Mouse (Mus musculus) embryonic facial prominence, embryonic 12.5 days (tissue): ENCODE results near the gene Sema7a. TPM values are rescaled to one million over a fixed set of nuclear protein-coding genes. Genes with fewer than 3 reads are reported as not detected.

Experiments
- ATAC-seq: fragments of 200-750 bp; cut with Nextera tagmentation; 2 replicates; pipeline ENCODE4 v1.8.0; 2017; ENCODE audit not compliant: insufficient number of reproducible peaks, insufficient read depth, low FRiP score, low TSS enrichment
- H3K27ac ChIP-seq: fragments of 300-500 bp; sonication (generic); 2 replicates; pipeline ENCODE4 v1.5.1; 2016; ENCODE audit warnings: mild to moderate bottlenecking
- H3K27me3 ChIP-seq: fragments of 300-500 bp; sonication (generic); 2 replicates; pipeline ENCODE4 v1.6.1; 2016; ENCODE audit warnings: mild to moderate bottlenecking, moderate library complexity
- H3K36me3 ChIP-seq: fragments of 300-500 bp; sonication (generic); 2 replicates; pipeline ENCODE4 v1.6.1; 2016; ENCODE audit warnings: mild to moderate bottlenecking
- H3K4me1 ChIP-seq: fragments of 300-500 bp; sonication (generic); 2 replicates; pipeline ENCODE4 v1.6.1; 2016
- H3K4me2 ChIP-seq: fragments of 300-500 bp; sonication (generic); replicated peaks from 2 replicates; pipeline ENCODE4 v1.6.1; 2016; ENCODE audit warnings: mild to moderate bottlenecking, moderate library complexity
- H3K4me3 ChIP-seq: fragments of 300-500 bp; sonication (generic); 2 replicates; pipeline ENCODE4 v1.5.1; 2016; ENCODE audit warnings: mild to moderate bottlenecking
- H3K9ac ChIP-seq: fragments of 300-500 bp; sonication (generic); 2 replicates; pipeline ENCODE4 v1.6.1; 2016; ENCODE audit warnings: mild to moderate bottlenecking, moderate library complexity
- H3K9me3 ChIP-seq: fragments of 300-500 bp; sonication (generic); 2 replicates; pipeline ENCODE4 v1.6.1; 2016; ENCODE audit warnings: mild to moderate bottlenecking, moderate library complexity
- WGBS: fragments of 180-500 bp; shearing (Covaris S2); methylation state at CpG from one replicate; pipeline ENCODE4 v1.1.7; 2016; 5-methylcytosine and 5-hydroxymethylcytosine counted together
- polyA plus RNA-seq: library from polyadenylated mRNA; unstranded; fragments of >200 nt; fragmentation: Nextera tagmentation; extraction: Ambion mirVana; gene quantifications from 2 replicates; pipeline ENCODE4 v1.2.1, GENCODE M21; 2016

Sema7a gene
- polyA plus RNA-seq, result 0.45 and 0.62 TPM in 2 replicates

DNA sequence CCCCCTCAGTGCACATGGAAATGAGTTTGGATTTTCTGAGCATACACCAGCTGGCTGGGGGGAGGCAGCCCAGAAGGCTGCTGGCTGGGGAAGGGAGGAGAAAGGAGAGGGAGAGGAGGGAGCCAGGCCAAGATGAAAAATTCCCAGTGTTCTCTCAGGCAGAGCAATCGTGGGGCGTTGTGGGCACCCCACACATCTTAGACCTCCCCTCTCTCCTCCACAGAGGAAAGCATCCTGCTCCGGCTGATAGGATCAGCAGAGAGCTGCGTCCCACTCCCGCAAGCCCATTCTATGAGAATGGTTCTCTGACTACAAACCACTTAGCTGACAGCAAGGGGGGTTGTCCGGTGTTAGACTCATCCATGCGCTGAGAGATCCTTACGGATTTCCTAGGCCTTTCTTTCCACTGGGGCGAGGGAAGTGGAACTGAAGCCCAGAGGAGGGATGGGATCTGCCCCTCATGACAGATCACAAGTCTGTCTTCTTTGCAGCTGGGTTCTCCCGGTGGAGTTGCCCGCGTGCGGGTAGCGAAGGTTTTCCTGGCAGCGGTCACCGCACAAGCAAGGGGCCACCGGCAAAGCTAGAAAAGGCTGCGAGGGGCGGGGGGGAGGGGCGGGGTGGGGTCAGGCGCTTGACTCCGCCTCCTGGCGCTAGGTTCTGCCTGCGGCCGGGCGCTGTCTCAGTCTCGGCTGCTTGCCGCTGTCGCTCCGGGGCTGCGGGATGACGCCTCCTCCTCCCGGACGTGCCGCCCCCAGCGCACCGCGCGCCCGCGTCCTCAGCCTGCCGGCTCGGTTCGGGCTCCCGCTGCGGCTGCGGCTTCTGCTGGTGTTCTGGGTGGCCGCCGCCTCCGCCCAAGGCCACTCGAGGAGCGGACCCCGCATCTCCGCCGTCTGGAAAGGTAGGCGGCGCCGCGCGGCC lies at the start of gene Sema7a:
Gene Sema7a, plus strand, starts transcription at position 682 of the 918 bp plus-strand sequence.
- ATAC-seq, result 0 out of 2 replicates have a peak, but pooled peaks have one; percentile 67
- peaks cover 15% of the 10 kb centered on the region for H3K4me1 ChIP-seq
- no peaks in the 10 kb centered on the region for H3K36me3 ChIP-seq
- H3K4me3 ChIP-seq, result peak within 1 kb of the TSS; percentile 75
- peaks cover 54% of the 10 kb centered on the region for H3K27me3 ChIP-seq
- peak within 1 kb of the TSS; percentile 73 for H3K9ac ChIP-seq
- WGBS, result 2% methylated on average over 48 of the region's 60 CpGs
- H3K27ac ChIP-seq, result 0 out of 2 replicates have a peak within 1 kb of the TSS, but pooled peaks have one; percentile 43
- H3K4me2 ChIP-seq, result peak within 1 kb of the TSS; percentile 97
- no peaks in the 10 kb centered on the region for H3K9me3 ChIP-seq

DNA sequence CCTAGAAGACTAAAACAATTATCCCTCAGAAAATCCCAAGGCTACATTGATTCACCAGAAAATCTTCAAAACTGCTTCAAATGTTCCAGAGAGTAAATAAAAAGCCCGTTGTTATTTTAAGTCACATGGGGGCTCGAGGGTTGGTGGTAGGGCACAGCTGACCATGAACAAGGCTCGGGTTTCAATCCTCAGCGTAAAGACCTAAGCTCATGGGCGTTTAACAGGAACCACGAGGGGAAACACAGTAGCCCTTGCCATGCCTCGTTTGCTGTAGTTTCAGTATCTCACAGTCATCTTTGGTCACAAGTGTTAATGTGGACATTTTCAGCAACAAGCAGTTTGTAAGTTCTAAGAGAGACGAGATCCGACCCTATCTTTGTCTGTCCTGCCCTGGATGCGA lies 39.4 kb upstream of the Sema7a start:
- Histone ChIP-seq H3K27me3 (no peaks in the 10 kb centered on the region), H3K9me3 (no peaks in the 10 kb centered on the region), H3K4me2 (no peak overlapping the region), H3K9ac (no peak overlapping the region), H3K4me3 (no peak overlapping the region), H3K27ac (no peak overlapping the region), H3K36me3 (no peaks in the 10 kb centered on the region), H3K4me1 (peaks cover 7% of the 10 kb centered on the region; the same call in 1 of the 2 replicates)
- no peak for ATAC-seq
- WGBS, result 32% methylated on average over 10 of the region's 10 CpGs

DNA sequence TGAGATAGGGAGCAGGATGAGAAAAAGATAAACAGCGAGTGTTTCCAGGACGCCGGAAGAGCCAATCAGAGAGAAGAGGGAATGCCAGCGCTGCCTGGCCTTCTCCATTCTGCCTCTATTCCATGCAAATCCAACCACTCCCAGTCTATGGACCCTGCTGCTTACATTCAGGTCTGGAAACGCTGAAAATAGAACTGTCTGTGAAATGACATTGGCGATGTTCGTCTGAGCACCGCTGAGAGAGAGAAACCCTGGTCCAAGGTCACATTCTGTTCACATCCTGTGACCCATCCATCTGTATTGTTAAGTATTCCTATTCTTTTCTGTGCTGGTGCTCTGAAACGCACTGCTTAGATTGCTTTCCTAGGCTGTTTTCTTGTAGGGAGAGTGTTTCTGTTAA lies 38.7 kb upstream of the Sema7a start:
- ATAC-seq, result no peak
- Histone ChIP-seq H3K4me2 (no peak overlapping the region), H3K9ac (no peak overlapping the region), H3K27ac (no peak overlapping the region), H3K4me1 (peaks cover 7% of the 10 kb centered on the region; the same call in 1 of the 2 replicates), H3K4me3 (no peak overlapping the region), H3K27me3 (no peaks in the 10 kb centered on the region), H3K9me3 (no peaks in the 10 kb centered on the region), H3K36me3 (no peaks in the 10 kb centered on the region)
- WGBS, result 42% methylated on average over 9 of the region's 9 CpGs

DNA sequence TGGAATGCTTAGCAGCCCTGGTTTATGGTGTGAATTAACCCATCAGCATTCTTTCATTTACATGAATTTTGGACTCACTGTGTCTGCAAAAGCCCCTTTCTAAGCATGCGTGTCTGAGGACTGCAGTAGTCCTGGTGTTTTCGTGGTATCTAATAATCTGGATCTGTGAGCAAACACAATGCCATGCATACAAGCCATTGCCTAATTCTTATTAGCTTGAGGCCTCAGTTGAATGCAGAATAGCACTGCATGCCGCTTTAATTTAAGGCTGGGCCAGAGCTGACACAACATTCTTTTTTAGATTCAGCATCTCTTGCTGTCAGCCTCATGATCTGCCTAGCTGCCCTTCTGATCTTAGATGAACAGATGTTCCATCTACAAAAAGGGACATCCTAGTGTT lies 38.3 kb upstream of the Sema7a start:
- 71% methylated on average over 3 of the region's 3 CpGs for WGBS
- ATAC-seq, result no peak
- Histone ChIP-seq H3K4me3 (no peak overlapping the region), H3K4me2 (no peak overlapping the region), H3K4me1 (peaks cover 7% of the 10 kb centered on the region; the same call in 1 of the 2 replicates), H3K27me3 (no peaks in the 10 kb centered on the region), H3K9me3 (no peaks in the 10 kb centered on the region), H3K9ac (no peak overlapping the region), H3K27ac (no peak overlapping the region), H3K36me3 (no peaks in the 10 kb centered on the region)

DNA sequence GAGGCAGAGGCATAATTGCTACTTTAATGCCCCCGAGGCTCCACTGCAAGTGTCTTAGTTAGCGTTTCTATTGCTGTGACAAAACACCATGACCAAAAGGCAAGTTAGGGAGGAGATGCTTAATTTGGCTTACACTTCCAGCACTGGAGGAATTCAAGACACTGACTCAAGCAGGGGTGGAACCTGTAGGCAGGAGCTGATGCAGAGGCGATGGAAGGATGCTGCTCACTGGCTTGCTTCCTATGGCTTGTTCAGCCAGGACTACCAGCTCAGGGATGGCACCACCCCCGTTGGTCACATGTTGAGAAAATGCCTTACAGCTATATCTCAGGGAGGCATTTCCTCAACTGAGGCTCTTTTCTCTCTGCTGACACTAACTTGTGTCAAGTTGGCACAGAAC lies 37.8 kb upstream of the Sema7a start:
- H3K36me3 ChIP-seq, result no peaks in the 10 kb centered on the region
- H3K9ac ChIP-seq, result no peak overlapping the region
- 64% methylated on average over 4 of the region's 4 CpGs for WGBS
- no peaks in the 10 kb centered on the region for H3K9me3 ChIP-seq
- H3K4me3 ChIP-seq, result no peak overlapping the region
- no peak overlapping the region for H3K4me2 ChIP-seq
- H3K27me3 ChIP-seq, result no peaks in the 10 kb centered on the region
- H3K27ac ChIP-seq, result no peak overlapping the region
- peaks cover 7% of the 10 kb centered on the region; the same call in 1 of the 2 replicates for H3K4me1 ChIP-seq
- ATAC-seq, result no peak

DNA sequence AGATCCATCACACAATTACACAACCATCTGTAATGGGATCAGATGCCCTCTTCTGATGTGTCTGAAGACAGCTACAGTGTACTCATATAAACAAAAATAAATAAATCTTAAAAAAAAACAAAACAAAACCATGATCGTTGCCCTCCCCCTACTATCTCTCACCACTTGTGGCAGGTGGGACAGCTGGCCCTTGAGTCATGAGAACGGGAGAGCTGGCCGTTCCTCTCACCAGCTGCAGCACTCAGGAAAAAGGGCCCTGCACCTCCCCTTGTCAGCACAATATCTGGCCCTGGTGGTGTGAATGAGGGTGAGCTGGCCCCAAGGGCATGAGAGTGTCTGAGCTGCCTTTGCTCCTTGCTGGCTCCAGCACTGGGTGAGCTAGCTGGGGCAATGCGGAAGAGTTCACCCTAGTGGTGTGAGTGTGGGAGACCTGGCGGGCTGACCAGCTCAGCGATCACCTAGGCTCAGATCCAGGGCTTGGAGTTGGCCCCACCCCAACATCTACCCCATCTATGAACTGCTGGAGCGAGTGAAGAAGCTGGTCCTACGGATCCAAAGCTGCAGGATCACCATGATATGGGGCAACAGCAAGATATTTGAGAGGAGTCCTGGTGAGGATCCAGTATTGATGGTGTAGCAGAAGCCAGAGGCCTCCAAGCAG lies 36.2 kb upstream of the Sema7a start:
- H3K9ac ChIP-seq, result no peak overlapping the region
- peaks cover 7% of the 10 kb centered on the region; the same call in 1 of the 2 replicates for H3K4me1 ChIP-seq
- H3K4me2 ChIP-seq, result no peak overlapping the region
- no peaks in the 10 kb centered on the region for H3K36me3 ChIP-seq
- no peak overlapping the region for H3K27ac ChIP-seq
- H3K4me3 ChIP-seq, result no peak overlapping the region
- WGBS, result 69% methylated on average over 8 of the region's 8 CpGs
- no peaks in the 10 kb centered on the region for H3K27me3 ChIP-seq
- ATAC-seq, result no peak
- H3K9me3 ChIP-seq, result no peaks in the 10 kb centered on the region

DNA sequence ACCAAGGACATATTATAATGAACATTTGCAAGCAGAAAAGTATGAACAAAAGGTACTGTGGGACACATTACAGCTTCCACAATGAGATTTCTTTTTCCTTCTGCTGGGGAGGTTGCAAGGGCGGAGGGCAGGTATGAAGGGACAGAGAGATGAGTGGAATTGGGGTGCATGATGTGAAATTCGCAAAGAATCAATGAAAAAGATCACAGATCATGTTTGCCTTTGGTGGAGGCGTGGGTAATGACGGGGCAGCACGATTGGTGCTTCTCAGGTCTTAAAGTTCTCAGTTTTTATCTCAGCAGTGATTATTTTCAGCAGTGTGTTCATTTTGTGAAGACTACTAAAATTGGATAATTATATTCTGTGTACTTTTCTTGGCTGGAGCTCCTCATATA lies 35.7 kb upstream of the Sema7a start:
- WGBS, result 81% methylated on average over 5 of the region's 5 CpGs
- no peak overlapping the region for H3K27ac ChIP-seq

DNA sequence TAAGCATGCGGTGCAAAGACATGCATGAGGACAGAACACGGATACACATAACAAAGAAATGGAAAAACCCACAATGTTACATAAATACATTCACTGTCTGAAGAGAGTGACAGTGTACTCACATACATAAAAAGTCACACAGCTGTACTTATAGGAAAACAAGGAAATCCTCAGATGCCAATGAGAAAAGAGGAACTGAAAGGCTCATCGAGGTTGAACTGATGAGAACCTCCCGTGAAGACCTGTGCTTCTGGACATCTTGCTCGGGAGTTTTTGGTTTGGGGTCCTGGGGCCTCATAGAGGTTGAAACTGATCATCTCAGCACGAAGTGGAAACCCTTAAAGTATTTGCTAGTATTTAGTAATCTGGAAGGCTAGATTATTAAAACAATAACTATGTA lies 32.7 kb upstream of the Sema7a start:
- no peak overlapping the region for H3K27ac ChIP-seq

More for the DNA sequence above, 35.7 kb upstream of the Sema7a start:
- ATAC-seq, result no peak
- Histone ChIP-seq H3K4me1 (peaks cover 7% of the 10 kb centered on the region; the same call in 1 of the 2 replicates), H3K27me3 (no peaks in the 10 kb centered on the region), H3K9ac (no peak overlapping the region), H3K4me2 (no peak overlapping the region), H3K9me3 (no peaks in the 10 kb centered on the region), H3K4me3 (no peak overlapping the region), H3K36me3 (no peaks in the 10 kb centered on the region)

DNA sequence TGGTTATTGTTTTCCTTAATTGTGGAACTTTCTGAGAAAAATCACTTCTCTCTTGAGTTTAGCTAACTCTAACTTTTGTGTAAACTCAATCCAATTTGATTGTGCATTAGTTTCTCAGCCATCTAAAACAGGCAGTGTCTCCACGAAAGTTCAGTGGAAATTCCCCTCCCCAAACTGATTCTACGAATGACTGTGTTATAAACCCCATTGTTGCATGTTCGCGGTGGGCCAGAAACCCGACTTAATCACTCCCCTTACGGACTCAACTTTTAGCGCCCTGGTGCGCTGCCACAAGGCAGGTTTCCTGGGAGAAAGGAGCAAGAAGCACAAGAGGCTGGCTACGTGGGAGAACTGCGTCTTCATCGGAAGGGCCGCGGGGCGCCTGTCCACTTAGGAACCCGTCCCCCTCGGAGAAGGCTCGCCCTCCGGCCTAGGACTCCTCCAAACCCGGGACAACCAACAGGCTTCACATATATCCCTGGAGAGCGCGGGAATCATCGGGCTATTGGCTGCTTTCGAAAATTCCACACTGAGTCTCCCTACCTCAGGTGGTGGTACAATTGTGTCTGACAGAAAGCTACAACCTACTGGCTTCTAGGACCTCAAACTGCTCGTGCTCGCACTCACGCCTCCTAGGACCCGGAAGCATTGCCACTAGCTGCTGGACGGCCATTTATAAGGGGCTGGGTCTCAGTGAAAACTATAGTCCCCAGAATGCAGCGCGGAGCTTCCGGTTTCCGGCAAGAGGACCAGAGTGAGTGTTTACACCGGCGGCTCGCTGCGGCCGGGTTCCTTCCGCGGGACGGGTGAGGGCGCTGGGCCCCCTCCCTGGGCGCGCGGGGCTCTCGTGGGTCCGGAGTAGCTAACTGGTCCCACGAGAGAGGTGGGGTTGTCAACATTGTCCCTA lies 29.4 kb upstream of the Sema7a start, which contains the start of gene Ubl7:
Gene Ubl7, plus strand, starts transcription at position 726 of the 907 bp plus-strand sequence.
- Histone ChIP-seq H3K27ac (peak within 1 kb of the TSS; percentile 85), H3K36me3 (0 out of 2 replicates have a peak, but pooled peaks cover 6% of the 10 kb centered on the region), H3K4me1 (peaks cover 8% of the 10 kb centered on the region; the same call in 1 of the 2 replicates), H3K9me3 (no peaks in the 10 kb centered on the region), H3K9ac (peak within 1 kb of the TSS; percentile 74), H3K4me2 (peak within 1 kb of the TSS; percentile 80), H3K27me3 (no peaks in the 10 kb centered on the region), H3K4me3 (peak within 1 kb of the TSS; percentile 71)
- WGBS, result 1% methylated on average over 47 of the region's 47 CpGs
- ATAC-seq, result peak; percentile 91

More for the DNA sequence above, 32.7 kb upstream of the Sema7a start:
- Histone ChIP-seq H3K9ac (no peak overlapping the region), H3K4me2 (no peak overlapping the region), H3K27me3 (no peaks in the 10 kb centered on the region), H3K4me1 (peaks cover 8% of the 10 kb centered on the region; the same call in 1 of the 2 replicates), H3K4me3 (no peak overlapping the region), H3K9me3 (no peaks in the 10 kb centered on the region), H3K36me3 (no peaks in the 10 kb centered on the region)
- no peak for ATAC-seq
- WGBS, result 77% methylated on average over 6 of the region's 6 CpGs

DNA sequence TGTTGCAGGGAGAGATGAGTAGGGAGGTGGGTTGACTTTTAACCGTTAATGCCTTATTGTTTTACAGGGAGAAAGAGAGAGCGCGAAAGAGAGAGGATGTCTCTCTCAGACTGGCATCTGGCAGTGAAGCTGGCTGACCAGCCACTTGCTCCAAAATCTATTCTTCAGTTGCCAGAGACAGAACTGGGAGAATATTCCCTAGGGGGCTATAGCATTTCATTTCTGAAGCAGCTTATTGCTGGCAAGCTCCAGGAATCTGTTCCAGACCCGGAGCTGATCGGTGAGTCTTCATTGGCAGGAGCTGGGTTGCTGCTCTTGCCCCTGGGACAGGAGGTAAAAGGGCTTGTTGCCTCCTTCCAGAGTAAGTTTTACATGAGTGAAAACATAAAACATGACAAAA lies 27.3 kb upstream of the Sema7a start:
- no peaks in the 10 kb centered on the region for H3K9me3 ChIP-seq
- peaks cover 8% of the 10 kb centered on the region; the same call in 1 of the 2 replicates for H3K4me1 ChIP-seq
- no peak overlapping the region for H3K4me3 ChIP-seq
- no peak overlapping the region for H3K4me2 ChIP-seq
- H3K27me3 ChIP-seq, result no peaks in the 10 kb centered on the region
- WGBS, result 69% methylated on average over 5 of the region's 5 CpGs
- no peak for ATAC-seq
- peaks cover 9% of the 10 kb centered on the region; the same call in 1 of the 2 replicates for H3K36me3 ChIP-seq
- no peak overlapping the region for H3K9ac ChIP-seq
- no peak overlapping the region for H3K27ac ChIP-seq
